Mouse (Mus musculus): ENCODE measurements around the gene Rpl36a. TPM values are rescaled to one million over a fixed set of nuclear protein-coding genes. Genes with fewer than 3 reads are reported as not detected.

Gene Rpl36a
- total RNA-seq, 2 experiments from 2014 or later = 104 to 106 TPM

DNA sequence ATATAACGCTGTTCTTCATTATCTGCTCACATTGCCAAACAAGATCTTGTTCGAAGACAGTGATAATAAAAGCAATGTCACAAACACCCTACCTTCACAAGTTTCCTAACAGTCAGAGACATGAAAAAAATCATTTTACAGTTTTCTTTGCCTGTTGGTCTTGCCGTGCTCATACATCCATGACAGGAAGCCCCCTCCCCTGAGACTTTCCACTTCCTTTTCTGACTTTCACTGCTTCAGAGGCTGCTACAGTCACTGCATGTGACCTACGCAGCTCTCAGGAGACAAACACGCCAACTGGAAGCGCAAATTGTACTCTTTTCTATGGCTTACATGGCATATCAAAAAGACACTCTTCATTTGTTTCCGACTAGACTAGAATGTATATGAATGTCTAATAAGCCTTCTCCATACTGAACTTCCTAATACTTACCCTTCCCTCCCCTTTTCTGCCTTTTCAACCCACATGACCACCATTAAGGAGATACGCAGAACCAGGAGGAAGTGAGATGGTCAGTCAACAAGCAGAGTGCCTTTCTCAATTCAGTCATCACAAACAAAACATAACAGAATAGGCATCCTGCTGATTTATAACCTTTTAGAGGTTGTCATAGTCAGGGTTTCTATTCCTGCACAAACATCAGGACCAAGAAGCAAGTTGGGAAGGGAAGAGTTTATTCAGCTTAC lies 18.8 kb upstream of the Rpl36a start:
- H3K27ac ChIP-seq = no peak overlapping the region
- intact Hi-C loops (cut with DNase I) = loop anchor here (10.0 kb wide), 1 partner anchor 62 kb away; no protein-coding TSS in a partner anchor
- TF ChIP-seq CTCF (IDR thresholded peaks at IDR 0.05) = no peak

DNA sequence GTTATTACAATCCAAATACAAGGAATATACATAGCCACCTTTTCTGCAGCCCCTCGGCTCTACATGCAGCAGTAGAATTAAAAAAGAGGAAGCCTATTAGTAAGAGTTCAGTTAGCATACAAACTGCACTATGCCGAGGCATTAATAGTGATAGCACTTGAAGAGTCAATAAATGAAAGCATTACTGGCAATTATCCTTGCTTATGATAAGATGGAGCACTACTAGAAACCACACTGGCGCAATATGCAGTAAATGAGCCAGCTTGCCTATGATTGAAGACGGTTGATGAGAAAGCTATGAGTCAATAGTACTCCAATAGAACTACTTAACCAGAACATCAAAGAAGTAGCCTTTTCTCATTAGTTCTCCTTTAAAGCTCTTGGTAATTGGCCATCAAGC lies 7.6 kb upstream of the Rpl36a start:
- Histone ChIP-seq H3K4me3 (no peak overlapping the region), H3K27ac (no peak overlapping the region)
- TF ChIP-seq CTCF (IDR thresholded peaks at IDR 0.05) = no peak
- no peak for DNase-seq (ENCODE audit: extremely low spot score in 1 of 2, low spot score in 2 of 2)
- intact Hi-C loops (cut with DNase I) = no loop called here

More for the DNA sequence above, 18.8 kb upstream of the Rpl36a start:
- no peak overlapping the region for H3K4me3 ChIP-seq
- no peak for DNase-seq (ENCODE audit: extremely low spot score in 1 of 2, low spot score in 2 of 2)

DNA sequence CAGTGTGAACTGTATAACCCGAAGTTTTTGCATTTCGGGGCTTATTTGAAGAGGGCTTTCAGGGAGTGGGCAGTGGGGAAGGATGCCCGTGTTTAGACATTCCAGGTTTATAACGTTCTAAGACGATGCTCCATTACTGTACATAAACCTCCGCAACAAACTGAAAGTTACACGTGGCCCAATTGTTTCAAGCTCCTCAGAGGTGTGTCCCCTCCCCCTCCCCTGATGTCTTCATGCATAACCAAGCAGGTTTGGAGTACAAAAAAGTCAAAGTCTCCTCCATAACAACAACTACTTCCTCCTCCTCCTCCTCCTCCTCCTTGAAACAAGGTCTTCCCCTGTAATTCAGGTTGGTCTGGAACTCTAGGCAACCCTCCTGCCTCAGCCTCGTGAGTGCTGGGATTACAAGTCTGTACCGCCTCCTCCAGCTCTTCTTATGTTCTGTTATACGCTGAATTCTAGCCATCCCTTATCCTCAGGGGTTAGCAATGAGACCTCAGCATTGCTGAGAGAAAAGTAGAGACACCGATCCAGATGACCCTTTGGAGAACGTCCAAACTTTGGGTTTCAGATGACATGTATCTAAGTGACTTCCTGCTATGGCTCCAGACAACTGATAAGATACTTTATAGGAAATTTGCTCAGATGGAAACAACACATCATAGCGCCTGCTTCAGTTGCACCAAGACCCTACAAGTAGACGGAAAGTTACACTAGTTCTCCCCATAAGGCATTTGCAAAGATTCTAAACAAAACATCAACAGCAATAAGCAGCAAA lies 4.7 kb upstream of the Rpl36a start:
- no peak for TF ChIP-seq CTCF (IDR thresholded peaks at IDR 0.05)
- intact Hi-C loops (cut with DNase I) = loop anchor here (10.0 kb wide), 1 partner anchor 516 kb away; no protein-coding TSS in a partner anchor
- no peak for DNase-seq (ENCODE audit: extremely low spot score in 1 of 2, low spot score in 2 of 2)

GRCm38 (mm10) chrX:134582270-134582669 lies 3.2 kb upstream of the Rpl36a start:
- H3K27ac ChIP-seq = no peak overlapping the region
- DNase-seq (ENCODE audit: extremely low spot score in 1 of 2, low spot score in 2 of 2) = no peak
- H3K4me3 ChIP-seq = no peak overlapping the region
- intact Hi-C loops (cut with DNase I) = loop anchor here (10.0 kb wide), 1 partner anchor 517 kb away; no protein-coding TSS in a partner anchor
- TF ChIP-seq CTCF (IDR thresholded peaks at IDR 0.05) = no peak

More for the DNA sequence above, 4.7 kb upstream of the Rpl36a start:
- no peak overlapping the region for H3K27ac ChIP-seq
- no peak overlapping the region for H3K4me3 ChIP-seq

GRCm38 (mm10) chrX:134582888-134583669 lies 2.4 kb upstream of the Rpl36a start, which contains the start of gene Btk:
TSS of gene Btk (minus strand) at chrX:134583570.
- Histone ChIP-seq H3K4me3 (no peak within 1 kb of the TSS), H3K27ac (no peak within 1 kb of the TSS)
- no peak for TF ChIP-seq CTCF (IDR thresholded peaks at IDR 0.05)
- intact Hi-C loops (cut with DNase I) = loop anchor here (10.0 kb wide), 1 partner anchor 518 kb away; no protein-coding TSS in a partner anchor
- DNase-seq (ENCODE audit: extremely low spot score in 1 of 2, low spot score in 2 of 2) = no peak

GRCm38 (mm10) chrX:134586447-134586846 lies 993 bp downstream of the Rpl36a start:
- intact Hi-C loops (cut with DNase I) = loop anchor here (5.0 to 10.0 kb wide), 2 partner anchors 44 to 522 kb away; partner anchors contain the start of gene Timm8a1
- no peak overlapping the region for H3K27ac ChIP-seq
- no peak for DNase-seq (ENCODE audit: extremely low spot score in 1 of 2, low spot score in 2 of 2)
- peak overlapping the region; percentile 51 for H3K4me3 ChIP-seq
- no peak for TF ChIP-seq CTCF (IDR thresholded peaks at IDR 0.05)

GRCm38 (mm10) chrX:134588261-134588660 lies 2.8 kb downstream of the Rpl36a start:
- Histone ChIP-seq H3K4me3 (no peak overlapping the region), H3K27ac (no peak overlapping the region)
- no peak; the same call in 1 of the 2 replicates for TF ChIP-seq CTCF (IDR thresholded peaks at IDR 0.05)
- no peak for DNase-seq (ENCODE audit: extremely low spot score in 1 of 2, low spot score in 2 of 2)
- intact Hi-C loops (cut with DNase I) = loop anchor here (5.0 to 10.0 kb wide), 2 partner anchors 46 to 523 kb away; partner anchors contain the start of gene Timm8a1

GRCm38 (mm10) chrX:134588997-134589396 lies 3.5 kb downstream of the Rpl36a start:
- intact Hi-C loops (cut with DNase I) = loop anchor here (5.0 to 10.0 kb wide), 2 partner anchors 47 to 524 kb away; partner anchors contain the start of gene Timm8a1
- DNase-seq (ENCODE audit: extremely low spot score in 1 of 2, low spot score in 2 of 2) = no peak
- Histone ChIP-seq H3K4me3 (no peak overlapping the region), H3K27ac (no peak overlapping the region)
- no peak for TF ChIP-seq CTCF (IDR thresholded peaks at IDR 0.05)

- Histone ChIP-seq H3K4me3 (no peak overlapping the region), H3K27ac (no peak overlapping the region)
- intact Hi-C loops (cut with DNase I) = loop anchor here (5.0 to 10.0 kb wide), 2 partner anchors 48 to 525 kb away; partner anchors contain the start of gene Timm8a1
- TF ChIP-seq CTCF (IDR thresholded peaks at IDR 0.05) = no peak
- no peak for DNase-seq (ENCODE audit: extremely low spot score in 1 of 2, low spot score in 2 of 2)
Measured at GRCm38 (mm10) chrX:134589836-134590235, 4.4 kb downstream of the Rpl36a start.

DNA sequence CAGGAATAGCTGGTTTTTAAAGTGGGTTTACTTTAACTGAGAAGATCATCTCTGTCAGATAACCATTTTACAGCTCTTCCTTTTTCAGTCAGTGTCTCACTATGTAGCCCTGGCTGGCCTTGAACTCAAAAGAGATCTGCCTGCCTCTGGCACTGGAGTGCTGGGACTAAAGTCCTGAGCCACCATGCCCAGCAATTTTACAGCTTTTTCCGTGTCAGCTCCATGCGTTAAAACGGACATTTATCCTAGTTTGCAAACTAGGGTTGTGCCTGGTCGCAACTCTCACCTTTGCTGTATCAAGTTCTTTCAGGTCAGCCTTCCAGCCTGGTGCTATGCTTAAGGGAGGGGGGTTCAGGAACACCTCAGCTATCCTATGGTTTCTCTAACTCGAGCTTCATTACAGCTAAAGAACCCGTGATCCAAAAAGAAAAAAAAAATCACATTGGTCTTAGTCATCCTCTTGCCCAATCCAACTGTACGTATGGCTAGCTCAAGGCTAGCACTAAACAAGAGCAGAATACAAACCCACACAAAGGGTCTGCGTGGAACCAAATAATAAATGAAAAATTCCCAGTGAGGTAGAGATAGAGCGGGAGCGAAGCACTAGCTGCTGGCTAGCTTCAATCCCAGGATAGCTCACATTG lies 14.6 kb downstream of the Rpl36a start:
- intact Hi-C loops (cut with DNase I) = no loop called here
- H3K27ac ChIP-seq = peak overlapping the region; percentile 60; the same call in 1 of the 2 replicates
- TF ChIP-seq CTCF (IDR thresholded peaks at IDR 0.05) = no peak

More for the DNA sequence above, 14.6 kb downstream of the Rpl36a start:
- DNase-seq (ENCODE audit: extremely low spot score in 1 of 2, low spot score in 2 of 2) = no peak
- H3K4me3 ChIP-seq = peak overlapping the region; percentile 52

All from left cerebral cortex, adult 2 months (tissue).